Mouse (Mus musculus): ENCODE data around the gene Chchd1. TPM values are rescaled to one million over a fixed set of nuclear protein-coding genes. Genes with fewer than 3 reads are reported as not detected.

The Chchd1 gene
- polyA plus RNA-seq, 1 experiment: 111 TPM

GRCm38 (mm10) chr14:20738511-20738910, 35.7 kb downstream of the Chchd1 start:
- peaks cover 20% of the 10 kb centered on the region for H3K36me3 ChIP-seq (ENCODE audit: control insufficient read depth, insufficient read depth)
- no peak for TF ChIP-seq POLR2AphosphoS2 (IDR thresholded peaks at IDR 0.05; ENCODE audit: insufficient read length, low read depth)
- no peak for TF ChIP-seq POLR2A (IDR thresholded peaks at IDR 0.05; ENCODE audit: insufficient read length, low read depth)

GRCm38 (mm10) chr14:20741301-20741700, 38.5 kb downstream of the Chchd1 start:
- TF ChIP-seq REST (IDR thresholded peaks at IDR 0.05; ENCODE audit: insufficient read depth, insufficient read length): no peak
- no peaks in the 10 kb centered on the region for H3K27me3 ChIP-seq (ENCODE audit: control insufficient read depth, insufficient read depth, insufficient read length)
- no peak overlapping the region for H3K4me2 ChIP-seq (ENCODE audit: low read depth)
- no peaks in the 10 kb centered on the region for H3K79me2 ChIP-seq (ENCODE audit: control insufficient read depth, insufficient read depth)
- no peak overlapping the region for H3ac ChIP-seq (ENCODE audit: control insufficient read depth, insufficient read length)
- no peak overlapping the region for H3K4me3 ChIP-seq
- H3K36me3 ChIP-seq (ENCODE audit: control insufficient read depth, insufficient read depth): peaks cover 16% of the 10 kb centered on the region

More at GRCm38 (mm10) chr14:20738511-20738910, 35.7 kb downstream of the Chchd1 start:
- H3K79me2 ChIP-seq (ENCODE audit: control insufficient read depth, insufficient read depth): no peaks in the 10 kb centered on the region
- H3K27me3 ChIP-seq (ENCODE audit: control insufficient read depth, insufficient read depth, insufficient read length): no peaks in the 10 kb centered on the region
- H3ac ChIP-seq (ENCODE audit: control insufficient read depth, insufficient read length): no peak overlapping the region
- H3K4me2 ChIP-seq (ENCODE audit: low read depth): no peak overlapping the region
- no peak overlapping the region for H3K4me3 ChIP-seq

- TF ChIP-seq USF1 (IDR thresholded peaks at IDR 0.05; ENCODE audit: low read depth): no peak
- no peak for TF ChIP-seq TCF12 (IDR thresholded peaks at IDR 0.05; ENCODE audit: insufficient read depth, poor library complexity, severe bottlenecking)
- no peak for TF ChIP-seq MAX (IDR thresholded peaks at IDR 0.05; ENCODE audit: low read depth)
- no peak for TF ChIP-seq CEBPB (IDR thresholded peaks at IDR 0.05; ENCODE audit: insufficient read depth, poor library complexity, severe bottlenecking)
- no peak for TF ChIP-seq REST (IDR thresholded peaks at IDR 0.05; ENCODE audit: insufficient read depth, insufficient read length)
- TF ChIP-seq POLR2AphosphoS2 (IDR thresholded peaks at IDR 0.05; ENCODE audit: insufficient read length, low read depth): no peak
- no peak for TF ChIP-seq SRF (IDR thresholded peaks at IDR 0.05; ENCODE audit: control insufficient read depth, insufficient read length, low read depth)
- no peak for TF ChIP-seq TCF3 (IDR thresholded peaks at IDR 0.05; ENCODE audit: insufficient read length, low read depth)
- TF ChIP-seq MYOG (IDR thresholded peaks at IDR 0.05; ENCODE audit: control insufficient read depth in 1 of 3, insufficient read depth in 1 of 3, insufficient read length in 2 of 3, low read depth in 2 of 3): no peak
- TF ChIP-seq E2F4 (IDR thresholded peaks at IDR 0.05; ENCODE audit: insufficient read depth): no peak
- TF ChIP-seq POLR2A (IDR thresholded peaks at IDR 0.05; ENCODE audit: insufficient read length, low read depth): no peak
- TF ChIP-seq MYOD1 (IDR thresholded peaks at IDR 0.05; ENCODE audit: control insufficient read depth in 1 of 3, insufficient read length in 2 of 3, low read depth in 2 of 3): no peak
- Histone ChIP-seq H3K4me2 (ENCODE audit: low read depth) (no peak overlapping the region), H3K79me2 (ENCODE audit: control insufficient read depth, insufficient read depth) (no peaks in the 10 kb centered on the region), H3K4me3 (no peak overlapping the region), H3ac (ENCODE audit: control insufficient read depth, insufficient read length) (no peak overlapping the region), H3K36me3 (ENCODE audit: control insufficient read depth, insufficient read depth) (peaks cover 11% of the 10 kb centered on the region), H3K27me3 (ENCODE audit: control insufficient read depth, insufficient read depth, insufficient read length) (no peaks in the 10 kb centered on the region)
Measured at GRCm38 (mm10) chr14:20743614-20744013, 40.8 kb downstream of the Chchd1 start.

- Histone ChIP-seq H3K4me2 (ENCODE audit: low read depth) (no peak overlapping the region), H3K36me3 (ENCODE audit: control insufficient read depth, insufficient read depth) (peaks cover 9% of the 10 kb centered on the region), H3K79me2 (ENCODE audit: control insufficient read depth, insufficient read depth) (no peaks in the 10 kb centered on the region), H3K27me3 (ENCODE audit: control insufficient read depth, insufficient read depth, insufficient read length) (no peaks in the 10 kb centered on the region), H3K4me3 (no peak overlapping the region), H3ac (ENCODE audit: control insufficient read depth, insufficient read length) (no peak overlapping the region)
- no peak for TF ChIP-seq REST (IDR thresholded peaks at IDR 0.05; ENCODE audit: insufficient read depth, insufficient read length)
- TF ChIP-seq POLR2A (IDR thresholded peaks at IDR 0.05; ENCODE audit: insufficient read length, low read depth): no peak
- no peak for TF ChIP-seq TCF3 (IDR thresholded peaks at IDR 0.05; ENCODE audit: insufficient read length, low read depth)
- no peak for TF ChIP-seq TCF12 (IDR thresholded peaks at IDR 0.05; ENCODE audit: insufficient read depth, poor library complexity, severe bottlenecking)
- no peak for TF ChIP-seq USF1 (IDR thresholded peaks at IDR 0.05; ENCODE audit: low read depth)
- TF ChIP-seq MYOG (IDR thresholded peaks at IDR 0.05; ENCODE audit: control insufficient read depth in 1 of 3, insufficient read depth in 1 of 3, insufficient read length in 2 of 3, low read depth in 2 of 3): no peak
- no peak for TF ChIP-seq SRF (IDR thresholded peaks at IDR 0.05; ENCODE audit: control insufficient read depth, insufficient read length, low read depth)
- no peak for TF ChIP-seq CEBPB (IDR thresholded peaks at IDR 0.05; ENCODE audit: insufficient read depth, poor library complexity, severe bottlenecking)
- TF ChIP-seq MAX (IDR thresholded peaks at IDR 0.05; ENCODE audit: low read depth): no peak
- no peak for TF ChIP-seq MYOD1 (IDR thresholded peaks at IDR 0.05; ENCODE audit: control insufficient read depth in 1 of 3, insufficient read length in 2 of 3, low read depth in 2 of 3)
- TF ChIP-seq POLR2AphosphoS2 (IDR thresholded peaks at IDR 0.05; ENCODE audit: insufficient read length, low read depth): no peak
- TF ChIP-seq E2F4 (IDR thresholded peaks at IDR 0.05; ENCODE audit: insufficient read depth): no peak
Measured at GRCm38 (mm10) chr14:20746935-20747334, 44.1 kb downstream of the Chchd1 start.

GRCm38 (mm10) chr14:20748388-20748787, 45.6 kb downstream of the Chchd1 start:
- no peak for TF ChIP-seq REST (IDR thresholded peaks at IDR 0.05; ENCODE audit: insufficient read depth, insufficient read length)
- TF ChIP-seq MAX (IDR thresholded peaks at IDR 0.05; ENCODE audit: low read depth): no peak
- TF ChIP-seq MYOG (IDR thresholded peaks at IDR 0.05; ENCODE audit: control insufficient read depth in 1 of 3, insufficient read depth in 1 of 3, insufficient read length in 2 of 3, low read depth in 2 of 3): no peak
- no peak for TF ChIP-seq MYOD1 (IDR thresholded peaks at IDR 0.05; ENCODE audit: control insufficient read depth in 1 of 3, insufficient read length in 2 of 3, low read depth in 2 of 3)
- no peak for TF ChIP-seq E2F4 (IDR thresholded peaks at IDR 0.05; ENCODE audit: insufficient read depth)
- TF ChIP-seq POLR2AphosphoS2 (IDR thresholded peaks at IDR 0.05; ENCODE audit: insufficient read length, low read depth): no peak
- TF ChIP-seq POLR2A (IDR thresholded peaks at IDR 0.05; ENCODE audit: insufficient read length, low read depth): no peak
- TF ChIP-seq USF1 (IDR thresholded peaks at IDR 0.05; ENCODE audit: low read depth): no peak
- TF ChIP-seq SRF (IDR thresholded peaks at IDR 0.05; ENCODE audit: control insufficient read depth, insufficient read length, low read depth): no peak
- no peak for TF ChIP-seq CEBPB (IDR thresholded peaks at IDR 0.05; ENCODE audit: insufficient read depth, poor library complexity, severe bottlenecking)
- no peak for TF ChIP-seq TCF12 (IDR thresholded peaks at IDR 0.05; ENCODE audit: insufficient read depth, poor library complexity, severe bottlenecking)
- no peak for TF ChIP-seq TCF3 (IDR thresholded peaks at IDR 0.05; ENCODE audit: insufficient read length, low read depth)
- peaks cover 5% of the 10 kb centered on the region for H3K36me3 ChIP-seq (ENCODE audit: control insufficient read depth, insufficient read depth)

More at GRCm38 (mm10) chr14:20748388-20748787, 45.6 kb downstream of the Chchd1 start:
- Histone ChIP-seq H3K4me2 (ENCODE audit: low read depth) (no peak overlapping the region), H3K79me2 (ENCODE audit: control insufficient read depth, insufficient read depth) (no peaks in the 10 kb centered on the region), H3K4me3 (no peak overlapping the region), H3ac (ENCODE audit: control insufficient read depth, insufficient read length) (no peak overlapping the region), H3K27me3 (ENCODE audit: control insufficient read depth, insufficient read depth, insufficient read length) (no peaks in the 10 kb centered on the region)
